Comparison of ENCODE assay signal across 8 mouse cellular contexts in the genomic region with DNA sequence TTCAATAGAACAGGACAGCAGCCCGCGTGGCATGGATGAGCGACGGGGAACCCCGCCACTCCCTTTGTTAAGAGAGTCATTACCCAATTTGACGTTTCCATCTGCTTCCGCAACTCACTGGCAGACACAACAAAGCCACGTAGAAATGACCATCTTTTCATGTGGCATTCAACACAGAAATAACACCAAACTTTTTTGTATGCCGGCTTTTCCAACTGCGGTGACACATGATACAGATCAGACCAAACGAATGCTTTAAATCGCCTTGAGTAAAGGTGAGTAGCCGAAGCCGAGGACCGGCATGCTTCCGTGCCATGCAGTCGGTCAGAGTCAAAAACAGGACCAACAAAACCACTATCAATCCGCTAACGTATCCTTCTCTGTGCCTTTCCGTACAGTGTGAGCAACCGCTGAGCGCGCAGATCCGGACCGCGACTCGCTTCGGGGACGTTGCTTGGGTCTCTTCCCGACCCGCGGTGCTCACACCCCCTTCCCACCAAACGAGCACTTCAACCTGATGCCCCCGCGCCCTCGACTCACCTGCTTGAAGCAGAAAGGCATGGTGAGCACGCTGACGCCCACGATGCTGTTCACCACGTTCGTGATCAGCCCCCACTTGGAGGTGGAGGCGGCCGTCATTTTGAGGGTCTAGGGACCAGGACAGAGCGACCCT. TPM values are rescaled to one million over a fixed set of nuclear protein-coding genes. Genes with fewer than 3 reads are reported as not detected.
DNase-seq lines count a peak whose midpoint lies in the region; ATAC-seq and TF ChIP-seq lines count a peak whose summit lies in the region.

No protein-coding gene starts in this region.

- H3K27me3 ChIP-seq in kidney, embryonic 15.5 days: no peaks in the 10 kb centered on the region
- H3K27me3 ChIP-seq in hindbrain, postnatal 0 days (ENCODE audit: insufficient read depth, low read length): no peaks in the 10 kb centered on the region

- whole genome bisulfite sequencing in kidney, embryonic 15.5 days: under 1% methylated on average over 44 of the region's 44 CpGs
- WGBS in hindbrain, postnatal 0 days: under 1% methylated on average over 44 of the region's 44 CpGs

- peak; percentile 43 for TF ChIP-seq POLR2A in embryonic fibroblast, embryonic 13.5 days (IDR thresholded peaks at IDR 0.05; ENCODE audit: low read depth, low read length)

- peak; percentile 34 for ATAC-seq in kidney, embryonic 15.5 days (replicated peaks; ENCODE audit: low FRiP score)
- peak; percentile 19; the same call in 1 of the 2 replicates for ATAC-seq in hindbrain, postnatal 0 days

- DNase-seq in kidney, adult 8-10 months: no peak
- DNase-seq in MN1 (ENCODE audit: low spot score): peak; percentile 66
- peak; percentile 46 for DNase-seq in hindbrain, postnatal 0 days (ENCODE audit: low spot score)
- peak; percentile 41 for DNase-seq in lung, postnatal 10 days
- DNase-seq in retina, embryonic 14.5 days (ENCODE audit: low spot score): peak; percentile 60
- no peak for DNase-seq in ovary, adult 18-20 months (ENCODE audit: low spot score)

- H3K4me2 ChIP-seq in kidney, embryonic 15.5 days: peak overlapping the region; percentile 80
- peak overlapping the region; percentile 86 for H3K4me2 ChIP-seq in hindbrain, postnatal 0 days (ENCODE audit: low read depth, low read length)

- peaks cover 11% of the 10 kb centered on the region; the same call in 1 of the 2 replicates for H3K36me3 ChIP-seq in kidney, embryonic 15.5 days
- H3K36me3 ChIP-seq in hindbrain, postnatal 0 days (ENCODE audit: insufficient read depth, low read length): no peaks in the 10 kb centered on the region

- peak overlapping the region; percentile 84 for H3K9ac ChIP-seq in kidney, embryonic 15.5 days
- peak overlapping the region; percentile 69 for H3K9ac ChIP-seq in hindbrain, postnatal 0 days (replicated peaks; ENCODE audit: low read length)

- peak overlapping the region; percentile 88 for H3K27ac ChIP-seq in kidney, embryonic 15.5 days
- peak overlapping the region; percentile 27 for H3K27ac ChIP-seq in embryonic fibroblast, embryonic 13.5 days (ENCODE audit: insufficient read depth, low read length)
- H3K27ac ChIP-seq in hindbrain, postnatal 0 days: peak overlapping the region; percentile 73

- peak overlapping the region; percentile 68 for H3K4me3 ChIP-seq in kidney, embryonic 15.5 days (replicated peaks)
- peak overlapping the region; percentile 85 for H3K4me3 ChIP-seq in embryonic fibroblast, embryonic 13.5 days (ENCODE audit: insufficient read depth, low read length)
- H3K4me3 ChIP-seq in hindbrain, postnatal 0 days (ENCODE audit: low read length): peak overlapping the region; percentile 86

- peaks cover 39% of the 10 kb centered on the region for H3K4me1 ChIP-seq in kidney, embryonic 15.5 days
- H3K4me1 ChIP-seq in embryonic fibroblast, embryonic 13.5 days (ENCODE audit: control insufficient read depth, insufficient read depth, low read length): no peaks in the 10 kb centered on the region
- H3K4me1 ChIP-seq in hindbrain, postnatal 0 days (ENCODE audit: insufficient read depth, low read length): peaks cover 10% of the 10 kb centered on the region

- H3K9me3 ChIP-seq in kidney, embryonic 15.5 days (replicated peaks): no peaks in the 10 kb centered on the region
- no peaks in the 10 kb centered on the region for H3K9me3 ChIP-seq in hindbrain, postnatal 0 days (ENCODE audit: low read length)

- no peak for TF ChIP-seq CTCF in embryonic fibroblast, embryonic 13.5 days (IDR thresholded peaks at IDR 0.05; ENCODE audit: borderline replicate concordance, insufficient read depth, low read length)
- TF ChIP-seq CTCF in hindbrain, postnatal 0 days (IDR thresholded peaks at IDR 0.05; ENCODE audit: low read depth): no peak

RNA-seq across cellular contexts. Expression of gene Slc38a10, which starts 0.6 kb away (rescaled TPM):
- polyA plus RNA-seq in kidney, embryonic 15.5 days (2015; fragmentation: Nextera tagmentation; extraction: Ambion mirVana): 109 and 115 TPM in 2 replicates
- 107 and 113 TPM in 2 replicates for polyA plus RNA-seq in embryonic fibroblast, embryonic 13.5 days (2011; ENCODE audit: insufficient read length, low read depth, missing spikeins)
- 167 and 178 TPM in 2 replicates for total RNA-seq in hindbrain, postnatal 0 days (2014; rRNA removed)
- polyA plus RNA-seq in hindbrain, postnatal 0 days (2015; fragmentation: Nextera tagmentation; extraction: Ambion mirVana): 95.9 and 101 TPM in 2 replicates

RNA-seq across cellular contexts. Expression of gene Ndufaf8, which starts 51.8 kb away (rescaled TPM):
- polyA plus RNA-seq in kidney, embryonic 15.5 days (2015; fragmentation: Nextera tagmentation; extraction: Ambion mirVana): 83.0 and 90.1 TPM in 2 replicates
- 18.0 and 20.3 TPM in 2 replicates for polyA plus RNA-seq in embryonic fibroblast, embryonic 13.5 days (2011; ENCODE audit: insufficient read length, low read depth, missing spikeins)
- 56.1 and 82.6 TPM in 2 replicates for total RNA-seq in hindbrain, postnatal 0 days (2014; rRNA removed)
- 62.7 and 70.2 TPM in 2 replicates for polyA plus RNA-seq in hindbrain, postnatal 0 days (2015; fragmentation: Nextera tagmentation; extraction: Ambion mirVana)

RNA-seq across cellular contexts. Expression of gene Tepsin, which starts 52.0 kb away (rescaled TPM):
- polyA plus RNA-seq in kidney, embryonic 15.5 days (2015; fragmentation: Nextera tagmentation; extraction: Ambion mirVana): 19.5 and 22.4 TPM in 2 replicates
- polyA plus RNA-seq in embryonic fibroblast, embryonic 13.5 days (2011; ENCODE audit: insufficient read length, low read depth, missing spikeins): 12.2 and 13.1 TPM in 2 replicates
- 30.6 and 31.6 TPM in 2 replicates for total RNA-seq in hindbrain, postnatal 0 days (2014; rRNA removed)
- polyA plus RNA-seq in hindbrain, postnatal 0 days (2015; fragmentation: Nextera tagmentation; extraction: Ambion mirVana): 13.8 and 14.8 TPM in 2 replicates

Comparison
In these comparisons a context has a peak if more than half of its experiments do, and no peak if none do; other contexts are left out.
1. H3K27ac ChIP-seq: peak in every context shown above with its lines; median percentile 88 in kidney, embryonic 15.5 days; 73 in hindbrain, postnatal 0 days; 27 in embryonic fibroblast, embryonic 13.5 days.
2. DNase-seq: peak in MN1 (single experiment), hindbrain, postnatal 0 days (single experiment), lung, postnatal 10 days (single experiment) and retina, embryonic 14.5 days (single experiment); none in kidney, adult 8-10 months (0 of 2) and ovary, adult 18-20 months (single experiment).
3. Peak in every context shown above with its lines, with median percentiles within 50 percentile points of each other: H3K4me3 ChIP-seq.